Mouse (Mus musculus) mesoderm, embryonic 11.5 days (tissue): Measurements from ENCODE around the gene Gbgt1.

ENCODE experiments used
- DNase-seq: peaks from one replicate; pipeline ENCODE4 v3.0.0-alpha.2; 2012; ENCODE audit warnings: low read depth, low spot score

Gbgt1 gene

GRCm38 (mm10) chr2:28528354-28528730 lies 31.7 kb downstream of the Gbgt1 start:
- DNase-seq: no peak

DNA sequence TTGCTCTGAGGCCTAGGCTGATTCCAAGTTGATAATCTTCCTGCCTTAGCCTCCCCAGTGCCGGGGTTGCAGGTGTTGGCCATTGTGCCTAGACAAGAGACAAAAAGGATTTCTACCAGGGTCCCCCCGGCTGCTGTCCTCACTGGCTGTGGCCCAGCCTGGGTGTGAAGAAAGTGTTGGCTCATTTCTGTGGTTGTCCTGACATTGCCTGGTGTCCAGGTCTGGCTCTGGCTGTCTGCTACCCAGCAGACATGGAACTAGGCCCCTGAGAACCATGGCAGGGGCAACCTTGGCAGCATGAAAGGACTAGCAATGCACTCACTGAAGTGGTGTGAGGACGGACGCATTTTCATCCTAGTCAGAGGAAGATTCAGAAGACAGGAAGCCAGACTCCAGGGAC lies 33.2 kb downstream of the Gbgt1 start:
- no peak for DNase-seq

DNA sequence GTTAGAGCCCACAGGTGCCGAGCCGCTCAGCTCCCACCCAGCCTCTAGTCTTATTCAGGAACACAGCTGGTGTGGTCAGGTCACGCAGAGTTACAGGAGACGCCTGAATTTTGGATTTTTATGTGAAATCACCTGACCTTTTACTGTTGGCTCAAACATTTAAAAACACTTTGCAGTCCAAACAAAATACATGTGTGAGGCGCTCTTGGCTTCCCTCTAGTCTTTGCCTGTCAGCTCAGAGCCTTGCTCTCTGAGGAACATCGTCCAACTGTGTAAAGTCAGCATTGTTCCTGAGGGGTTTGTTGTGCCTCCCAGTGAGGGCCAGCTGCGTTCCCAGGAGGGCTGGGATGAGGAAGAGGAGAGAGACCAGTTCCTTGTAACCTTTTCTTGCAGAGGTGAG lies 33.6 kb downstream of the Gbgt1 start:
- no peak for DNase-seq

GRCm38 (mm10) chr2:28532938-28533771 lies 36.5 kb downstream of the Gbgt1 start:
- peak; percentile 90 for DNase-seq

DNA sequence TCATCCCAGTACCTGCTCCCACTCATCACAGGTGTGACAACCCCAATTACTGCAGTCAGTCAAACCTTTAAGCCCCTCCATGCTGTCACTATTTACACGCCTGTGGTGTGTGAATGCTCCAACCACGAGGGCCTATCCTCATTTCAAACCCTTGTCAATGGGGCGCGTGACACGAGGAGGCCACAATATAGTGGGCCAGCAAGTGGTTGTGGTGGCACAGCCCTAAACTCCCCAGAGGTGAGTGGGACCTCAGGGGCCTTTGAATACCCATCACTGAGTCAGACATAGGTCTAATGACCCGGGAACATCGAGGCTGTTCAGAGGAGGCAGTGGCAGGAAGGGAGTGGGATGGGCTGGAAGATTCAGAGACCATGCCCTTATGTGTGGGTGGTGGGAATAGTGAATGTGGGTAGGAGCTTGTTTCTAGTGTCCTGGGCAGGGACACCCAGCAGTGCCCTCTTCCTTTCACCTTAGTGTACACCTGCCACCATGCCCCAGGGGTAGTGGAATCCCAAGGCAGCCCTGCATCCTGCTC lies 37.3 kb downstream of the Gbgt1 start:
- DNase-seq: no peak

- peak; percentile 59 for DNase-seq
Measured at GRCm38 (mm10) chr2:28534436-28535262, 38.0 kb downstream of the Gbgt1 start.

DNA sequence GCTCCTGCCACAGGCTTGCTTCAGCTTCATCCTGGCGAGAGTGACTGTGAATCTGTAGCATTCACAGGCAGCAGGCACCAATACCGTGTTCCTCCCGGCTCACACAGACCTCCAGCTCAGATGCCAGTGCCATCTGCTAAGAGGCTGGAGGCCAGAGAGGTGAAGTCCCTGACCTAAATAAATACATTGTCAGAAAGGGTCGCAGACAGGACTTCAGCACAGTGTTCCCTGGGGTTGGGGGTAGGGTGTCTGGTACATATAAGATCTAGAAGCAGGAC lies 38.5 kb downstream of the Gbgt1 start:
- DNase-seq: peak; percentile 38

GRCm38 (mm10) chr2:28535650-28536049 lies 39.0 kb downstream of the Gbgt1 start:
- DNase-seq: no peak

DNA sequence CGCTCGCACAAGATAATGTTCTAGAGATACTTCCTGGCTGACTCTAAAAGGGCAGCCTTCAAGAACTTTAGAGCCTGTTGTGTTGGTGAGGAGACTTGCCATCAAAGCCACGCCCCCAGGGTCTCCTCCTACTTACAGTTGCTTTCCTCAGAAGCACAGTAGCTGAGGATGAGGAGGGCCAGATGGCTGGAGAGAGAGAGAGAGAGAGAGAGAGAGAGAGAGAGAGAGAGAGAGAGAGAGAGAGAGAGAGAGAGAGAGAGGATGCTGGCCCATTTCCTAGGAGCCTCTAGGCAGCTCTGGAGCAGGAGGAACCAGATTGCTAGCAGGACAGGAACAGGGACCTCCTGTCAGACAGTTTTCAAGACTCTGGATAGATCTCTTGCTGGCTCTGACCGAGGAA lies 39.5 kb downstream of the Gbgt1 start:
- DNase-seq: no peak

DNA sequence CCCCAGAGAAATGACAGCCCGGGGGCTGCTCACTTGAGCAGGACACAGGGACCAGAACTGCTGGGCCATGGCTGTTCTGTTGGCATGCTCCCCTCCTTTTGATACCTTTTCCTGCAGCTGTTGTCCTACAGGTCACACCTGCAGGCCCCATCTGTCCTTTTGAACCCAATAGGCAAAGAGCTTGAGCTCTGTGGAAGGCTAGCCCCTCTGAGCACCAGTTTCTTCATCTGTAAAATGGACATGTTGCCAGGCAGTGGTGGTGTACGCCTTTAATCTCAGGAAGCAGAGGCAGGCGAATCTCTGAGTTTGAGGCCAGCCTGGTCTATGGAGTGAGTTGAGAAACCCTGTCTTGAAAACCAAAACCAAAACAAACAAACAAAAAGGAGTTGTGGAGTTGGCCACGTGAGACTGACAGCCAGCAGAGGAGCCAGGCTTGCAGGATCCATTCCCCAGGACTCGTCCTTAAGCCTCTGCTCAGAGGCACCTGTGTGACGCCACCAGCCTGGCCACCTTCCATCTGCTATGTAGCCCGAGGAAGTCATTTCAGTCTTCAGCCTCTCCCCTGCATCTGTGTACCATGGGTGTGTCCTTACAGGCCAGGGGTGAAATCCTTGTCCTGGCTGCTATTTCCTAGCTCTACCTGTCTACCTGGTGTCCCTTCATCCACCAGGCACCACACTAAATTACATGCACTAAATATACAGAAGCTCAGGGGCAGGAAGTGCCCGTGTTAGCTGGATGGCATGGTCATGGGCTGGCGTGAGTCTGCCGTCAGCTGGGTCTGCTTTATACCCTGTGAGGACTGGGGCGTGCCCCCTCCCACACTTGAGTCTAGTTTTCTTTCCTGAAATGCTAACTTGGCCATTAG lies 40.3 kb downstream of the Gbgt1 start:
- DNase-seq: no peak

GRCm38 (mm10) chr2:28537634-28537920 lies 40.9 kb downstream of the Gbgt1 start:
- DNase-seq: no peak

- DNase-seq: no peak
Measured at GRCm38 (mm10) chr2:28537995-28538816, 41.5 kb downstream of the Gbgt1 start.

DNA sequence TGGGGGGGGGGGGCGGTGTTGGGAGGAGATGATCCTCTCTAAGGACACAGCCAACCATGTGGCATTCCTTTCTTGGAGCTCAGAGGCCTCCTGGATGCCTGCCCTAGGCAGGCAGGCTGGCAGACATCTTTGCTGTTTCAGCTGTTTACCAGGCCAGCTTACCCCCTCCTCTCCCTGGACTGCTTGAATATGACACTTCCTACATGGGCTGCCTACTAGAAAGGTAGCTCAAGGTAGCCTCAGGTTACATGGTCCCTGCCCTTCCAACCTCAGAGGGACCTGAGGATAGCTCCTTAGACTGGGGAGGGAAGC lies 42.1 kb downstream of the Gbgt1 start:
- no peak for DNase-seq

GRCm38 (mm10) chr2:28539206-28539605 lies 42.5 kb downstream of the Gbgt1 start:
- peak; percentile 68 for DNase-seq

GRCm38 (mm10) chr2:28539949-28540348 lies 43.3 kb downstream of the Gbgt1 start:
- DNase-seq: no peak

DNA sequence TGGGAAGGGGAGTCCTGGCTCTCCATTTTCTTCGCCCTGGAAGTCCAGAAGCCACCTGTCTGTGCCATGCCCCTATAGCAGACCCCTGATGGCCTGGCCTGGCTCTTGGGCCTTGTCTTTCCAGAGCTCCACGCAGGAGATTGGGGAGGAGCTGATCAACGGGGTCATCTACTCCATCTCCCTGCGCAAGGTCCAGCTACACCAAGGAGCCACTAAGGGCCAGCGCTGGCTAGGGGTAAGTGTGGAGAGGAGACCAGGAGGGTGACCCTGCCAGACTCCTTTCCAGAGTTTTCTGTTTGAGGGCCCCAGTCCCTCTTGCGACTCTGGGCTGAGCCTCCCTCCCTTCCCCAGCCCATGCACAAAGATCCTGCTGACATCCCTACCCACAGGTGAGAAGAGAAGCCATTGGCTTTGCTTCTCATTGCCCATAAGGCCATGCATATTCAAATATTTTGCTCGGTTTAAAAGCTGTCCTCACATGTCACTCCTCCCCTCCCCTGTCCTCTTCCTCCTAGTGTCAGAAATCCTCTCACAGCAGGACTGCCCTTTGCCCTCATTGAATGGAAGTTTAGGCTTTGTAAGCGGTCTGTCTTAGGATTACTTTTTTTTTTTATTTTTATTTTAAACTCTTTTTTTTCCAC lies 44.0 kb downstream of the Gbgt1 start:
- no peak for DNase-seq

DNA sequence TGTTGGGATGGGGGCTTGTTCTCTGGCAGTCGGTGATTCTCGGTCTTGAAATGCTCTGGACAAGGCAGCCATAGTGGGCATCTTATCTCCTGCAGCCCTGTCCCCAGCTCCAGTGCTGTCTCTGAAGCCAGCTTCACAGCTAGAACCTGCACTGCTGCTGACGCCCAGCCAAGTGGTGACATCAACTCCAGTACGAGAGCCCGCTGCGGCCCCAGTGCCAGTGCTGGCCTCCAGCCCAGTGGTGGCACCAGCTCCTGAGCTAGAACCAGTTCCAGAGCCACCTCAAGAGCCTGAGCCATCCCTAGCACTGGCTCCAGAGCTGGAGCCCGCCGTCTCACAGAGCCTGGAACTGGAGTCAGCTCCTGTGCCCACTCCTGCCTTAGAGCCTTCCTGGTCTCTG lies 47.2 kb downstream of the Gbgt1 start:
- no peak for DNase-seq

DNA sequence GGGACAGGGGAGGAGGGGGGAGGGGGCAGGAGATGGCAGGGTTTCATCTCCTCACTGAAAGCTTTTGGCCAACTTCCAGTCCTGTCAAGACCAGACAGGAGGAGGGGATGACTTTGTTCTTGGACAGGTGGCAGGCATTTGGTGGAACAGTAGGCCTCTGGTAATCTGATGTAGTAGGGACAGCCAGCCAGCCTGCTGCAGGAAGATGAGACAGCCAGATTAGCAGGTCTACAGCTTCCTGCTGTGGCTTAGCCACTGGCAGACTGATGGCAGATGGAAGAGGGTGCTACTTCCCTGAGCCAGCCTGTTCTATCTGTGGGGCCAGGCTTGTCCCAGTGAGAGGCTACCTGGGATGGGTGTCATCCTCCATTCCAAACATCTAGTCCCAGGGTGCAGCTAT lies 49.3 kb downstream of the Gbgt1 start:
- DNase-seq: no peak

DNA sequence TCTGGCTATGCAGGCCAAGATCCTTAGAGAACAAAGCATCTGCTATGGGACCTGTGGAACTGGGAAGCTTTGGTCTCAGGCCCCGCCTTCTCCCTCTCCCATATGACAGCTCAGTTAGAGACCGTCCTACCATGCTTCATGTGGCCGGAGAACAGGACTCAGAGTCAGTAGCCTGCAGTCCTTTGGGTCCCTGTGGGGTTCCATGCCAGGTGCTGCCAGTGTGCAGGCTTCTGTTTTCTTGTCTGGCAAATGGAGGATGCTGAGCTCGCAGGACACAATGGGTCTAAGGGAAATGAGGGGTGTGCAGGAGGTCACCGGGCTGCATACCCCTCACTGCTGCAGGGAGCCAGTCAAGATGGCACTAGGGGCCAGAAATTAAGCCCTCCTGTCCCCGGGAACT lies 49.9 kb downstream of the Gbgt1 start:
- DNase-seq: no peak

- peak; percentile 84 for DNase-seq
Measured at GRCm38 (mm10) chr2:28547237-28548172, 50.8 kb downstream of the Gbgt1 start.
